Mouse (Mus musculus) ZHBTc4 (cell line): ENCODE data around the gene Zdhhc14.
A peak's percentile ranks its signal among the peaks of the same experiment; 100 is the strongest.
"Not testable (repeated sequence)": the region's sequence is repeated elsewhere in the genome, so short reads cannot be mapped to it uniquely, and the experiment has no call there.

Source experiments
- DNase-seq: peaks from one replicate; pipeline ENCODE4 v3.0.0-alpha.2; 2011; ENCODE audit warnings: low read depth, low spot score

Gene Zdhhc14

DNA sequence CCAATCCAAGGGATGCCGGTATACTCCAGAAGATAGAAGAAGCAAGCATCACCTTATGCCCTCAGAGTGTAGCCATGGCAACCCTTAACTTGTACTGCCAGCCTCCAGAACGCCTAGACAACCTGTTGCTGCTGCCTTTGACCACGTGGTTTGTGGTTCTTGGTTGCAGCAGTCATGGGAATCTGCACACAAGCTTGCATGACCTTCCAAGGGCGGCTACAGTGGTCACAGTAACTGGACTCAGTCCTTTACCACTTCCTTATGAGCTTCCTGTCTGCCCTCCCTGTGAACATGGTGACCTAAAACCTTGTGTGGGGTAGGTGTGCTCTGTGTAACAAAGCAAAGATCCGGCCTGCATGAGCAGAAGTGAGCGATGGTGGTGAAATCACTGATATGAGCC, 109.6 kb downstream of the Zdhhc14 start:
- no peak for DNase-seq

DNA sequence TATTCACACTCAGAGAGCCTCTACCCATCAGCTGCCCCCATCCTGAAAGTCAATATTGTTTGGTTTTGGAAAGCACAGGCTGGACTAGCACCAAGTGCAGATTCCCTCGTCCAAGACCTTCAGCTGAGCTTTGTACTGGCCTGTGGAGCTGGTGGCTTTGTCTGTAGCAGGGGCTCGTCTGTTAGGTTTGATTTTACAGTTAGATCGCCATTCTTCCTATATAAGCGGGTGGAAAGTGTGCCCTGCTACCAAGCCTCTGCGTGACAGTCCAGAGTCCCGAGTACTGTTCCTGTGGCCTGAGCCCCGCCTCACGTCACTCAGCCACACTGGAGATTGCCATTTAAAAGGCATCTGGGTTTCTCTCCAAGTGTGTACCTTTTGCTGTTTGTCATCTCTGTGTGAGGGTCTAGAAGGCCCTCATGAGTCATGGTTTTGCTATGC, 113.8 kb downstream of the Zdhhc14 start:
- no peak for DNase-seq

DNA sequence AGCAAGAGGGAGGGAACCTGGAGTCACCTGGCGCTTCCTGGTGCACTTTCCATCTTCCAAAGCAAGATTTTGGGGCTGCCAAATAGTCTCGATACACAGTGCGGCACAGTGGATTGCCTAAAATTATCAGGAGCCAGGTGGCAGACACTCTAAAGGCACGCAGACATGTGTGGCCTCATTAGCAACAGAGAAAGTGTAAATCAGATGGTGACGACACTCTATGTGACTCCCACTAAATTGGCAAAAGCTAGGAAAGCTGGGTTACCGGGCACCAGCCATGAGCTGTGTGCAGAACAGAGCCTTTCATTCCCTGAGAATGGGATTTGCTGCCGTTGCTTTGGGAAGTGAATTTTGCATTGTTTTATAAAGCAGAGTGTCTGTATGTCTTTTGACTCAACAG, 115.0 kb downstream of the Zdhhc14 start:
- DNase-seq = no peak

DNA sequence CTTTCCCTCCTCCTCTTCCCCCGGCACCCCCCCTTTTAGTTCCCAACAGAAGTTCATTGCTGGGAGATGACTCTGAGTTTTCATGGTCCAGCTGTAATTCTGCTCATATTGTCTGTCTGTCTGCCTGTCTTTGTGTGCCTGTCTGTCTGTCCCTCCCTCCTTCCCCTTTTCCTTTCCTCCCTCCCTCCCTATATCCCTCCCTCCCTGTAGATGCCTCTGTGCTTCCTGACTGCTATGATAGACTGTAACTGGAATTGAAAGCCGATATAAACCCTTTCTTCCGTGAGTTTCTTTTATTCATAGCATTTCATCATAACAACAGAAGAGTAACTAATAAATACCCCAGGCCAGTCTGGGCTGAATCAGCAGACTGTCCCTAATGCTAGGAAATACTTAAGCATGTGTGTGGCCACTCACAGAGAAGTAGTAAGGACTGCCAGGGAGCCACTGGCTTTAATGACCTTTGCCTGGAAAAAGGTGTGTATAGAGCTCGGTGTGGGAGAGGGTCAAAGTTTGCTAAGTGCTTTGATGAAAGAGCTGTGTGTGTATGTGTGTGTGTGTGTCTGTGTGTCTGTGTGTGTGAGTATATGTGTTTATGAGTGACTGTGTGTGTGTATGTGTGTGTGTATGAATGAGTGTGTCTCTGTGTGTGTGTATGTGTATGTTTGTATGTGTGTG, 117.7 kb downstream of the Zdhhc14 start:
- no peak for DNase-seq

DNA sequence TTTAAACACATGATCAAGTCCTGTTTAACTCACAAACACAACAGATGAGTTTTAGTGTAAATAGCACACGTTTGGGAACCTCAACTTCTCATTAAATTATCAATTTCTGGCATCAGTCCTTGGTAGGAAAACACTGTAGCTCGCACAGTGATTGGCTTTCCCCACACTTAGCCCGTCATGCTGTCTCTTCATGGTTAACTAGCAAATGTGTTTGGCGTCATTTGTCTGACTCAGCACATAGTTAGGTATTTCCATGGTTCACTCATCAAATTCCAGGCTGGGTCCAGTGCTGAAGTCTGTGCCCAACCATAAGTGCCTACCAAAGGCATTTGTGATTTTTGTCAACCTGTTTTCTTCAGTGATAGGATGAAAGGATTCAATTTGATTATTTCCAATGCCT, 119.9 kb downstream of the Zdhhc14 start:
- DNase-seq = no peak

DNA sequence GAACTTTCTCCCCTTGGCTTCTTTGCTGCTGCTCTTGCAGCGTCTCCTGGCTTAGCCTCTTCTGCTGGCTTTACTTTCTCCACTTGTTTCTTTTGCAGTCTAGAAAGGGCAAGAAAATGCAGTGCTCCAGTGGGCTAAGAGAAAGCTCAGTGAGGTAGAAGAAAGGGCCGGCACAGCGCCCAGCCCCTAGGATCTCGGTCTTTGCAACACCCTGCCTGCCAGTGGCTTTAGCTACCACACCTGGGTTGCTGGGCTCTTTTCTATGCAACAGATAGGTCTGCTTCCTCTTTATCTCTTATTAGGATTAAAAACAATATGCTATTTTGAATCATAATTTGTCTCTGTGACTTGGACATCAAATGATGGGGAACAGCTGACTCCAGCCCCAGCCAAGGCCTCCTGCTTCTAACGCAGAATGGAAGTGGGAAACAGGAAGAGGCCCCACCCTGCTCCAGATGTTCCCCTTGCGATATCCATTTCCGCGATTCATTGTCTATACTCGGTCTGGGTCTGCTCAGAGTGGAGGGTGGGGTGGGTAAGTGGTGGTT, 122.5 kb downstream of the Zdhhc14 start:
- DNase-seq = peak; percentile 64

DNA sequence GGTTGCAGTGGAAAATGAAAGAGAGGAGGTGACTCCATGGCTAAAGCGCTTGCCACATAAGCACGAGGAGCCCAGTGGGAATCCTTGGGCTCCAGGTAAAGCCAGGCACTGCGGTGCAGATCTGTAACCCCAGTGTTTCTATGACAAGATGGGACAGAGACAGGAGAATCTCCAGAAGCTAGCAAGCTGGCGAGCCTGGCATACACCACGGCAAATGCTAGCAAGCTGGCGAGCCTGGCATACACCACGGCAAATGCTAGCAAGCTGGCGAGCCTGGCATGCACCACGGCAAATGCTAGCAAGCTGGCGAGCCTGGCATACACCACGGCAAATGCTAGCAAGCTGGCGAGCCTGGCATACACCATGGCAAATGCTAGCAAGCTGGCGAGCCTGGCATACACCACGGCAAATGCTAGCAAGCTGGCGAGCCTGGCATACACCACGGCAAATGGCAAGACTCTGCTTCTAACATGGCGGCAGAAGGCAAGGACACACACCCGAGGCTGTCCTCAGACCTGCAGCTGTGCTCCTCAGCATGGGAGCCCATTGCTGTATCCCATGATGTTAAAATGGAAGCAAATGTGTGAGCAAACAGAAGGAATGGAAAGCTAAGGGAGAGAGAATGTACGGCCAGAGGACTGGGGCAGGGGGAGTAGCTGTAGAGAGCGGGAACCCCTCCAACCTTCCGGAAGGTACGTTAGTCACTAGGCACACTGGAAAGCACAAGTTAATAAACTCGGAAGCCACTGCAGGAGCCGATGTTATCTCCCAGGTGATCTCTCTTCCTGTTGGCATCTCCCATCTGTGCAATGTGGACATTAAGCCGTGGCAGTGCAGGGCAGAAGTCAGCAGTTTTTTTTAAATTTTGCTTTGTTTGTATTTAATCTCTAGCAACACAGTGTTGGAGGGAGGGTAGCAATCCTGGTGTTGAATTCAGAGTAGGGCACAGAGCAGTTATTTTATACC, 129.6 kb downstream of the Zdhhc14 start:
- no peak for DNase-seq

DNA sequence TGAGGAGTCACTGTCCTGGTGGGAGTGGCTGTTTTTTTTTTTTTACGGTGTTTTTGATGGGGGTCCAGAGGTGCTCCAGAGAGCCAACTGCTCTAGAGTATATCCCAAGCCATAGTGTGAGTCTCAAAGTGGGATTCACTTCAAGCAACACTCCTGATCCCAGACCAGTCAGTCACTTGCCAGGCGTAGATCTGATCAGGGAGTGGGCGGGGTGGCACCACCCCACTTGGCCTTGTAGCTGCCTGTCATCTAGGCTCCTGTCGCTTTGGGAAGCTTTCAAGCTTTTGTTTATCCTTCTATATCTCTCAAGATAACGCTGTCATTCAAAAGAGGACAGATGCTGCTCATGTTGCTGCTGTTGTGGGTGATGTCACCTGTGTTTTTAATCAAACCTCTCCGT, 130.4 kb downstream of the Zdhhc14 start:
- DNase-seq = no peak

DNA sequence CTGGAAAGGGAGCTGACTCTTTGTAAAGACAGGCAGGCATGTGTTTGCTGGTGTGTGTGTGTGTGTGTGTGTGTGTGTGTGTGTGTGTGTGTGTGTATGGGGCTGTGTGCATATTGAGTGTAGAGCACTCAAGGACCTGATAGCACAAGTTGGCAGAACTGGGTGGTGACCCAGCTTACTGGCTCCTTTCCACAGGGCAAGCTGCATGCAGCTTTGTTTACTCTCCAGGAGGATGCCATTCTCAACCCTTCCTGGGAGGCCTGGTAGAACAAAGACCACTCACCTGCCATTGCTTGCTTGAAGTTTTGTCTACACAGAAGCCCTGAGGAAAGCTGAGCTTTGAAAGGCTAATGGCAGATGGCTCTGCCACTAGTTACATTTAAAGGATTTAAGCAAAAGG, 130.8 kb downstream of the Zdhhc14 start:
- peak; percentile 50 for DNase-seq

DNA sequence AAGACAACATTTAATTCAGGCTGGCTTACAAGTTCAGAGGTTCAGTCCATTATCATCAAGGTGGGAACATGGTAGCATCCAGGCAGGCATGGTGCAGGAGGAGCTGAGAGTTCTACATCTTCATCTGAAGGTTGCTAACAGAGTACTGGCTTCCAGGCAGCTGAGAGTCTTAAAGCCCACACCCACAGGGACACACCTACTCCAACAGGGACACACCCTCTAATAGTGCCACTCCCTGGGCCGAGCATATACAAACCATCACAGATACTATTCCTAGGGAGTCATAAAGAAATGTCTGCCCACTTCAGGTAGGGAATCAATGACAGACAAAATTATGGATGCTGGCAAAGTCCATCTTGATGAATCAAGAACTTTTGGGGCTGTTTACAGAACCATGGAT, 132.5 kb downstream of the Zdhhc14 start:
- DNase-seq = not testable (repeated sequence)

DNA sequence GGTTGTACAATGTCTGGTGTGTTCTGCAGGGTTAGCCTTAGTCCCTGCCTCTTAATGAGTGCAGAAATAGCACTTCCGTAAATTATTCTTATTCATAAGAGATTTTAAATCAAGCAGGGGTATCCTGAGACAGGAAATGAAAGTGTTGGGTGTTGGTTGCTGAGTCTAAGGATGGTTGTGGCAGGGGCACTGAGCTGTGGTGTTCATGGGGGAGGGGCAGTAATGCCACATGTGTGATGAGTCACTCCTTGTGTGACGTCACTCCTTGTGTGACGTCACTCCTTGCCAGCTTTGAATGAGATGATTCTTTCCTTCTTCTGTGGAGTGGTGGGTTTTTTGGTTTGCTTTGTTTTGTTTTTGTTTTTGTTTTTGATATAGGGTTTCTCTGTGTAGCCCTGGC, 134.0 kb downstream of the Zdhhc14 start:
- no peak for DNase-seq

DNA sequence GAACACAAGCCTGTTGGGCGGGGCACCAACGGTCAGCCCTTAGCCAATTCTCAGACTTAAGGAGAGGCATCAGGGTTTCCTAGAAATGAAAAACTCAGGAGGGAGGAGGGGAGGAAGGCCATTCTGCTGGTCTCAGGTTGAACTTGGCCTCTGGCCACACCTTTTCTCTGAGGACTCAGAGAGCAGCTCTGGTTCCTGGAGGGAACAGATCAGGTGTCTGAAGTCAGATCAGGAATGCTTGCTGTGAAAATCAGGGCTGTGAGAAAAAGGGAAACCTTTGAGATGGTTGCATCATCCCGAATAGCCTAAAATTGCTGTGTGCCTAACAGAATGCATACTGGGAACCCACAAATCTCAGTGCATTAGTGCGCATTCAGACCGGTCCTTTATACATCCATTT, 135.3 kb downstream of the Zdhhc14 start:
- no peak for DNase-seq

DNA sequence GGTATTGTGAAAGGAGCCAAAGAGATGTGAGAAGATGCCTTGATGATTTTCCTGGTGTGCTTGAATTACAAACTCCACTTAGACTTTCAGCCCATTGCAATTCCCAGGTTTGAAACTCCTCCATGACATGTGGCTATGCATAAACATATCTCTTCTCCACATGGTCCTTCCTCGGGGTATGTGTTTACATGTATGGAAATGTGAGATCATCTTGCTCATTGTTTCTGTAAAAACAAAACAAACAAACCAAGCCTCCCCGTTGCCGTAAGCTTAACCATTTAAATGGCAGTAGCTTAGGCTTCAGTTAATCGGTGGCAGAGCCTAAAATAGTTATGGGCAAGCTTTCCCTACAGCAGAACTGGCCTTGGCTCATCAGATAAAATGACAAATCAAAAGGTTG, 137.3 kb downstream of the Zdhhc14 start:
- DNase-seq = no peak

DNA sequence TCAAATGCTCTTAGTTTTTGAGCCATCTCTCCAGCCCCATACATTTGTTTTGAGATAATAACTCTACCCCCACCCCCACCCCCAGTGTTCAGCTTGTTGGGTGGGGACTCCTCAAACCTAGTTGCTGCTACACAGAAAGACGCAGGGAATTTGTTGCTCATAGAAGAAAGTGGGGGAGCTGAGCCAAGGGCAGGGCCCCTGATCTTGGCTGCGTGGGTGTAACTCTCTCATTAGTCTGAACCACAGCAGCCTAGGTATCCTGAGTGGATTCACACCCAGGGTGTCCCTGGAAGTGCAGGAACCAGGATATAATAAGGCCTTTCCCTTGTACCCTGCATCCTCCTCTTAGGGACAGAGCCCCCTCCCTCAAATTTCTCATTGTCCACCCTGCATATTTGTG, 142.9 kb downstream of the Zdhhc14 start:
- DNase-seq = no peak

DNA sequence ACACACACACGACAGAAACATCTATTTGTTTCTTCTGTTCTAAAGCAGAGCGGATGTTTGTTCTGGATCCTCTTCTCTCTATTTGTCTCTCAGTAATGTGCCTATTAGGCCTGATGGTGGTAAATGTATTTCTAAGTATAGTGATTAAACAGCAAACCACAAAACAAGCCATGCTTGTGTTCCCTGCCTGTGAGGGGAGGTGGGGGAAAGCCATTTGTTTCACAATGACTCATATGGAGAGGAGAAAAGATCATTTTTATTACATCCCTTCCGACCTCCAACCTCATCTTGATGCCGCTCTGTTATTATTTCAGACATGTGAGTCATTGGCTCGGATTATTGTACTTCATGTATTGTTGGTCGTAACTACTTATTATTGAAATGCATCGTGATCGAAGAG, 149.1 kb downstream of the Zdhhc14 start:
- no peak for DNase-seq

DNA sequence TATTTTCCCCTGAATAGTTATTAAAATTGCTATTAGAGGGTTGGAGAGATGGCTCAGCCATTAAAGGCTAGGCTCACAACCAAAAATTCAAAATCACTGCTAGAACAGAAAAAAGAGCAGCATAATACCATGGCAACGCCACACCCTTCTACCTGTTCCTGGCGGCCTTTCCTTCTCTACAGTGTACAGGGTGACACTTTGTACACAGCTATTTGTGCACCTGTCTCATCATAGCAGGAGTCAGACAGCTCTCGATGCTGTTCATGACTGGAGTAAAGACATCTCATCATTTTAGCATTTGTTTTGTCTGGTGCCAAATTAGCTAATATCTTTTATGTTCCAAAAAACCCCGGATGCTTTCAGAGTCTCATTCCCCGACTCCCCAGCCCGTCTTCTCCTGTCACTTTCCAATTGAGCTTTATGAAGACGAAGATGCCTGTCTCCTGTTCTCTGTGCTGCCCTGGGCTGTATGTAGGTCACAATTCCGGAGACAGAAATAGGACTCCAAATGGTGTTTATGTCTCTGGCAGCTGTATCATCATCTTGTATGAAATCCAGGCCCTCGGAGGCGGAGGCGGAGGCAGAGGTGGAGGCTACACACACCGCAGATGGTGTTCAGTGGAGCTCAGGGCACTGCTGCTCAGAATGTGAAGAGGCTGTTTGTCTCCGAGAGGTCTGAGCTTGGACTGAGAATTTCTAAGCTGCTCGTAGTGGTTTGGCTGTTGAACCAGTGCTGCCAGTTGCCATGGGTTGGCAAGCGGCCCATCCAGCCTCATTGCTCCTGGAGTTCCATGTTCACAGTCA, 150.8 kb downstream of the Zdhhc14 start:
- no peak for DNase-seq

DNA sequence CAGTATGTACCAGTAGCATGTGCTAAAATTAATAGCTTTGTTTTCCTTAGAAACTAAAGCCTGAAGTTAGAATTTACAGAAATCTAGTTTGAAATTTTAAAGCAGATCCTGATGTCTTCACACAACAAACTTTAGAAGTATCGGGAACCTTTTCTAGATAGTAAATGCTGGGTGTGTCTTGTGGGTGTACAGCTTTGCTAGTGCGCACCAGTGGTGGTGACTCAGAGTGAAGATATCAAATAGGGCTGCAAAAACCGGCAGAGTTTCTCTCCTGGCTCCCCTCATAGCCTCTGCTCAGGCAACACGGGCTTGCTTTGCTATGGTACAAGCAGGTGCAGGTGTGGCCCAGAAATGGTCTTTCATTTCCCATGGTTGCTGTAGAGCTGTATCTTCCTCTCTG, 157.8 kb downstream of the Zdhhc14 start:
- DNase-seq = no peak

DNA sequence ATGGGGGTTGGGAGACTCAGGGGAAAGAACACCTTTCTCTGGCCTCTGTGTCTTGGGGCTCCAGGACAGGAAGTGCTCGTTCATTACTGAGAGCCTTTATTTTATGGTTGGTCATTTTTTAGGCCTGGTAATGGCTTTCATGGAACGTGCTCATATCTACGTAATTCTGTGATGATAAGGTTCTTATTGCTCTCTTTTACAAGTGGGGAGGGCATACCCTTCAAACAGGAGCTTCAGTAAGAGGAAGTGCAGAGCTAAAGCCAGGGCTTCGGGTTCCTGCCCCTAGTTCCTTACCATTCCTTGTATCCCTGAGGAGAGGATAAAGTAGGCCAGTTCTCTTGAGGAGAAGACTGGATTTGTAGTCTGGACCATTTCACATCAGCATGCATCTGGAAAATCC, 158.3 kb downstream of the Zdhhc14 start:
- DNase-seq = no peak

DNA sequence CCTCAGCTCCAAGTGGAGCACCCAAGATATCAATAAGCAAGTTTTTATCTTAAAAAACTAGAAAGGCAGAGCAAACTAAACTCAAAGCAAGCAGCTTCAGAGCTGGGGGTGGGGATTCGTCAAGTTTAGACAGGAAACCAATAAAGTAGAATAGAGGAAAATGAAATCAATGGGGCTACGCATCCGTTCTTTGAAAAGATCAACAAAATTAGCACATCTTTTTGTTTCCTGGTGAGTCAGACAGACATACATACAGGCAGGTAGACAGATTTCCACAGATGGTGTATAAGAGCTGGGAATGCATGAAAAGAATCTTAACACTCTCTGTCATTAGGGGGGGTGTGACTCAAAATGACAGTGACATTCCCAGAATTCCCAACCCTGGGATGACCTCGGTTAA, 159.2 kb downstream of the Zdhhc14 start:
- DNase-seq = no peak

DNA sequence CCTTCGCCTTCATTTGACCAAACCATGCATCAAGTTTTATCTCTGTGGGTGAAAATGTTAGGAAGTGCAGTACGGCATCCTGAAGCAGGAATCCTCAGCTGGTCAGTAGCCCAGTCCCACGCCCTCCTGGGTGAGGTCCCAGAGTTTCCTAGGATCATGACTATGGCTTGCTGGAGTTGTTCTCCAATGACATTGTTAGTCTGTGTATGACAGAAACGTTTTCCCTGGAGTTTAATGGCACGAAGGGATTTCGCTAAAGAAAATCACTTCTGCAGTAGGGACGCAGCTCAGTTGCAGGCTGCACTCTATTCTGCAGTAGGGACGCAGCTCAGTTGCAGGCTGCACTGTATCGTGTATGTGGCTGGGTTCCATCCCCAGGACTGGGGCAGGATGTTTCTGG, 161.6 kb downstream of the Zdhhc14 start:
- no peak for DNase-seq

DNA sequence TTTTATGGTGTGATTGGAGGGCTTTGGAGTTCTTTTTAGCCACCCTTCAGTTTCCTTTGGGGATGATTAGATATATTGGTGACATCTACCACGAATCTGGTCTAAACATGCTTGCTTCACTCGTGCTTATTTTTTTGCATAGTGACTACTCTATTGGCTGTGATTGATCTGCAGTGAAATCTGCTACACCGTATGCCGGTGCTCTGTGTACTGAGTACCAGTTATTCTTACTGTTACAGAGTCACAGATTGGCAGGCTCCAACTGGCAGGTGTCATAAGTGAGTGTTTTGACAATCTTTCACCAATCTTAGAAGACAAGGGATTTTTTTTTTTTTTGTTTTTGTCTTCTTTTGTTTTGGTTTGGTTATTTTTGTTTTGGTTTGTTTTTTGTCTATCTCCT, 163.2 kb downstream of the Zdhhc14 start:
- DNase-seq = no peak
